Mouse (Mus musculus): ENCODE results near the gene Slc22a14.

- TF ChIP-seq ZNF384 (IDR thresholded peaks at IDR 0.05; ENCODE audit: low read depth, low read length), result no peak
- TF ChIP-seq MAFK (IDR thresholded peaks at IDR 0.05; ENCODE audit: insufficient read depth, low read depth, low read length), result no peak
These were observed 44.4 kb downstream of the Slc22a14 start for GRCm38 (mm10) chr9:119320946-119321345.
